Mouse (Mus musculus): ENCODE measurements around the gene Asgr1. TPM values are rescaled to one million over a fixed set of nuclear protein-coding genes. Genes with fewer than 3 reads are reported as not detected.

The Asgr1 gene
- polyA plus RNA-seq, 1 experiment from 2014 or later = not detected

- 65% methylated on average over 3 of the region's 3 CpGs for WGBS
- H3K9ac ChIP-seq = peak within 1 kb of the TSS; percentile 19; the same call in 1 of the 2 replicates
- H3K27ac ChIP-seq = peak within 1 kb of the TSS; percentile 46; the same call in 1 of the 2 replicates
- no peaks in the 10 kb centered on the region for H3K9me3 ChIP-seq (replicated peaks)
- peak within 1 kb of the TSS; percentile 95 for H3K4me2 ChIP-seq
- H3K4me3 ChIP-seq = peak within 1 kb of the TSS; percentile 61
- no peaks in the 10 kb centered on the region for H3K27me3 ChIP-seq
- H3K4me1 ChIP-seq (replicated peaks) = peaks cover 58% of the 10 kb centered on the region
- no peak for ATAC-seq (replicated peaks; ENCODE audit: insufficient number of reproducible peaks, insufficient read depth, low FRiP score, low read depth)
- peaks cover 24% of the 10 kb centered on the region for H3K36me3 ChIP-seq
These were observed 37.2 kb upstream of the Asgr1 start, which contains the start of gene Dlg4 for GRCm38 (mm10) chr11:70016669-70017068. Dlg4 (plus strand) TSS chr11:70016942.

GRCm38 (mm10) chr11:70017199-70017767 lies 36.6 kb upstream of the Asgr1 start:
- H3K9me3 ChIP-seq (replicated peaks) = no peaks in the 10 kb centered on the region
- no peak overlapping the region for H3K27ac ChIP-seq
- H3K9ac ChIP-seq = peak overlapping the region; percentile 19; the same call in 1 of the 2 replicates
- ATAC-seq (replicated peaks; ENCODE audit: insufficient number of reproducible peaks, insufficient read depth, low FRiP score, low read depth) = no peak
- peaks cover 59% of the 10 kb centered on the region for H3K4me1 ChIP-seq (replicated peaks)
- H3K4me3 ChIP-seq = no peak overlapping the region
- H3K4me2 ChIP-seq = peak overlapping the region; percentile 95; the same call in 1 of the 2 replicates
- H3K27me3 ChIP-seq = no peaks in the 10 kb centered on the region
- WGBS = 47% methylated on average over 7 of the region's 7 CpGs
- H3K36me3 ChIP-seq = peaks cover 18% of the 10 kb centered on the region

DNA sequence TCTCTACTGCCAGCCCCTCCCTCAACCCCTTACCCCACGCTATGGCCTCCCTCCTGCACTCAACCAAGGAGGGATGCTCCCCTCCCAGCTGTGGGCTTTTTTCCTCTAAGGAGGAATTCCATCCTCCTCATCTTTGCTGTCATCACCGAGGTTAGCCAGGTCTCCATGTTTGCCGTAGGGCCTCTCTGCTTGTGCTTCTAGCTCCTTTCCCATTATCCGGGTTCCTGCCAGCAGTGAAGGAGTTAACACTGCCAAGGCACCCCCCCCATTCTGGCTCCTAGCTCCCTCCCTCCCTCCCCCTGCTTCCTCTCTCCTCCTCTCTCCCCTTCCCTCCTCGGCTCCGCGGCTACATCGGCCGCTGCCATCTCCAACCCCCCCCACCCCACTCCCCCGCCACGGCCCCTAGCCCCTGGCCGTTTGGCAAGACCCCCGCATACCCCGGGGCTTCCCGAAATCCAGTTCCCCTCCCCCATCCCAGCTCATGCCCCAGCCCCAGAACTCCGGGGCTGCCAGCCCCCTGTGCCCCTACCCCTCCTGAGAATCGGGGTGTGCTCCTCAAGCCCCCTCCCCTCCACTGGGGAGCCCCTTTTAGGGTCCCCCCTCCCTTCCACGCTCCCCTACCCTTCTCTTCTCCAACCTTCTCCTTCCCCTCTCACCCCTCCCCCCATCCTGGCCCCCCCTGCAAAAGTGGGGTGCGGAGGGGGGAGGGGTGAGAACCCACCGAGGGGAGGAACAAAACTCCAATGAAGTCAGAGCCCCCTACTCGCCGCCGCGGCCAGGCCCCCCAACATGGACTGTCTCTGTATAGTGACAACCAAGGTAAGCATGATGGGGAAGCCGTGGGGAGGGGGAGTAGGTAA lies 35.5 kb upstream of the Asgr1 start:
- H3K9ac ChIP-seq = peak overlapping the region; percentile 73
- H3K4me2 ChIP-seq = peak overlapping the region; percentile 95
- no peak for ATAC-seq (replicated peaks; ENCODE audit: insufficient number of reproducible peaks, insufficient read depth, low FRiP score, low read depth)
- H3K27me3 ChIP-seq = no peaks in the 10 kb centered on the region
- under 1% methylated on average over 23 of the region's 25 CpGs for WGBS
- peak overlapping the region; percentile 61 for H3K4me3 ChIP-seq
- H3K9me3 ChIP-seq (replicated peaks) = no peaks in the 10 kb centered on the region
- H3K36me3 ChIP-seq = peaks cover 7% of the 10 kb centered on the region; the same call in 1 of the 2 replicates
- H3K27ac ChIP-seq = peak overlapping the region; percentile 82
- H3K4me1 ChIP-seq (replicated peaks) = peaks cover 60% of the 10 kb centered on the region

DNA sequence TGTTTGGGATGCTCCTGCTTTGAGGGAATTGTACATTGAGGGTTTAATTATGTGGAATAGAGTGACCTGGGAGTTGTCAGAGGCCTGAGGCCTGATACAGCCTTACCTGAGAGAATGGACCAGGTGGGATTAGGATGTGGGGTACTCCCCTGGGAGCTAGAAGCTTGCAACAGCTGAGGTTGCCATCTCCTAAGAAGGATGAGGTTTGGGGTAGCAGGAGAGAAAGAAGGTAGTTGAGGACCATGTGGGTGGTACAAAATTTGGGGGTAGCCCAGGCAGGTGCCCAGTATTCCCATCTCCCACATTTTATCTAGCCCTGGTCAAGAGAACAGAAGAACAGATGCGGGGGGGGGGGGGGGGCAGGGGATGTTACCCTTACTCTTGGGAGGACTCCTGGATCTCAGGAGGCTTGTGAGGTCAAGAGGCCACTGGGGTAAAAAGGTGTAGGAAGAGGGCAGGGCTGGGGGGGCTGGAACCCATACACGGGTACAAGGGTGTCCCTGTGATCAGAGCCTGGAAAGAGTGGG lies 34.3 kb upstream of the Asgr1 start:
- peak overlapping the region; percentile 61 for H3K4me3 ChIP-seq
- no peaks in the 10 kb centered on the region for H3K9me3 ChIP-seq (replicated peaks)
- no peak overlapping the region for H3K9ac ChIP-seq
- peaks cover 58% of the 10 kb centered on the region for H3K4me1 ChIP-seq (replicated peaks)
- peak overlapping the region; percentile 95 for H3K4me2 ChIP-seq
- H3K36me3 ChIP-seq = no peaks in the 10 kb centered on the region
- peak overlapping the region; percentile 82 for H3K27ac ChIP-seq
- H3K27me3 ChIP-seq = no peaks in the 10 kb centered on the region
- ATAC-seq (replicated peaks; ENCODE audit: insufficient number of reproducible peaks, insufficient read depth, low FRiP score, low read depth) = no peak
- WGBS = 6% methylated on average over 2 of the region's 2 CpGs

DNA sequence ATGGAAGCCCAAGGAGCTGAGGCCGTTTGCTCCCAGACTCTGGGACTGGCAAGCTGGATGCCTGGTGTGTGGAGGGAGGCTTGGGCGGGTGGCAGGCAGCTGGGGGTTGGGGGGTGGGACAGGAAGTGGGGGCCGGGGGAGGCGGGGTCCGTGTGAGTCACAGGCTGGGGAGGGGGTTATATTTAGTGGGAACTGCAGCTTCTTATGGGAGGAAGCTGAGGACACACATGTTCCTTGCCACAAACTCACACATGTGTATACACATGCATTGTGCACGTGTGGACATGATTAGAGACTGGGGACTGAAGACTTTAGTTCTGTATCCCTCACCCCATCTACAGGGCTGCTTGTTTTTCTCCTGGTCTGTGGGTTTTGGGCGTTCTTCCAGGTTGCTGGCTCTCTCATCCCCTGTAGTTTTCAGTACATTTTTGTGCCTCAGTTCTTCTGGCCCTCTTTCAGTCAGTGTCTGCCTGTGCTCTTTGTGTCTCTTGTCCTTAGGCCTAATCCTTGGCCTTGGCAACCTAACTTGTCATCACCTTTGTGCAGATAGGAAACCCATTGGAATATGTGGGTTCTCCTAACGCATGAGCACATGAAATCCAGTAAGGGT lies 33.8 kb upstream of the Asgr1 start:
- peaks cover 56% of the 10 kb centered on the region for H3K4me1 ChIP-seq (replicated peaks)
- H3K4me2 ChIP-seq = peak overlapping the region; percentile 95
- no peaks in the 10 kb centered on the region for H3K27me3 ChIP-seq
- no peak for ATAC-seq (replicated peaks; ENCODE audit: insufficient number of reproducible peaks, insufficient read depth, low FRiP score, low read depth)
- H3K36me3 ChIP-seq = no peaks in the 10 kb centered on the region
- 17% methylated on average over 8 of the region's 8 CpGs for WGBS
- H3K9me3 ChIP-seq (replicated peaks) = no peaks in the 10 kb centered on the region
- peak overlapping the region; percentile 82 for H3K27ac ChIP-seq
- H3K9ac ChIP-seq = no peak overlapping the region; the same call in 1 of the 2 replicates
- H3K4me3 ChIP-seq = peak overlapping the region; percentile 61

DNA sequence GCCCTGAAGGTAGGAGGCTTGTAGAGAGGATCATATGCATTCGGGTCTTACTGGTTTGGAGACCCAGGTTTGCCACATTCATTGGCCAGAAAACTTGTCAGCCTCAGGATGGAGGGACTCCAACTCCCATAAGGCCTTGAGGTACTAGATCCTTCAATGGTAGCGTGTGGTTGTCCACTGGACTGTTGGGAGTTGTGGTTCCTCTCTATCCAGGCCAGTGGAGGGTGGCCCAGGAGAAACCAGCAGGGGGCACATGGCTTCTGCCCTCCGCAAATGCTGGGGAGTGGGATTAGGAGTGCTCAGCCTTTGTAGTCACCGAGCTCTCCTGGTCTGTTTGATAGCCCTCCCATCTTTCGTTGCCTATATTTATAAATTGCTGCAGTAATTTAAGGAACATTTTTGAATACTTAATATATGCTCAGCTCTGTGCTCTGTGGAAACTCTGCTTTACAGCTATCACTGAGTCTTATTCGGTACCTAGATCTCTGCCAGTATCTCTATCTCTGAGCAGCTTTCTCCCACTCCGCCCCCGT lies 33.1 kb upstream of the Asgr1 start:
- no peaks in the 10 kb centered on the region for H3K27me3 ChIP-seq
- peak; percentile 85 for ATAC-seq (replicated peaks; ENCODE audit: insufficient number of reproducible peaks, insufficient read depth, low FRiP score, low read depth)
- peak overlapping the region; percentile 82 for H3K27ac ChIP-seq
- H3K4me1 ChIP-seq (replicated peaks) = peaks cover 56% of the 10 kb centered on the region
- peak overlapping the region; percentile 95 for H3K4me2 ChIP-seq
- H3K36me3 ChIP-seq = no peaks in the 10 kb centered on the region
- H3K4me3 ChIP-seq = peak overlapping the region; percentile 61
- under 1% methylated on average over 8 of the region's 8 CpGs for WGBS
- H3K9ac ChIP-seq = peak overlapping the region; percentile 39
- H3K9me3 ChIP-seq (replicated peaks) = no peaks in the 10 kb centered on the region

DNA sequence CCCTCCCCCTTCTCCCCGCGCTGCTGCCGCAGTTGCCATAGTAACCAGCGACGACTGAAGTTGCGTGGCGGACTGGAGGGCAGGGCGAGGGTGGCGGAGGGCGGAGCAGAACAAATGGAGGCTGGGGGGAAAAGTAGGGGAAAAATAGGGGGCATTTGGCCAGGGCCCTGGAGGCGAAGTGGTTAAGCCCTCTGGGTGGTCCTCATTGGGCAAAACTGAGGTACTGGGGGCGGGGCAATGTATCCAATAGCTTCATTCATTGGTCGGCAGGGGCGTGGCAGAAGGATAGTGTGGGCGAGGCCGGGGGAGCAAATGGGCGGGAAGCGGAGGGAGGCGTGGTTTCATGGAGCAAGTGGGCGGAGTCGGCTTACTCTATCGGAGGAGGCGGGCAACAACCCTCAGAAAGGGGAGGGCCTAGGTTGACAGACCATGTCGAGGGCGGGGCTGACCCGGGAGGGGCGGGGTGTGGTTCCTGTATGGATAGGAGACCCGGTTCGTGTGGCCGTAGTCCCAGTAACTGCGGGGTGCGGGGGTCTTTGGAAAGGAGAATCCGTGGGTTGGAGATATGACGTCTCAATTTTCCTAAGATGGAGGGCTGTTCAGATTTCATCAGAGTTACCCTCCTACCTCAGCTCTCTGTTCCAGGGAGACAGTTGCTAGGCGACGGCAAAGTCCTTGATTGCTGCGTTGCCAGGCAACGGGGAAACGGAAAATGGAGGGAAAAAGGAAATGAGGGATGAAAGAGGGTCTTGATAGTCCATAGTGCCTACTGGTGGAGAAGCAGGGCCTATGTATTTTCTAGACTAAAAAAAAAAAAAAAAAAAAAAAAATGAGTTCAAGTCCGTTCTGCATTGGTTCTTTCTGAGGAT lies 32.4 kb upstream of the Asgr1 start:
- Histone ChIP-seq H3K9ac (peak overlapping the region; percentile 39), H3K4me3 (peak overlapping the region; percentile 61), H3K27me3 (no peaks in the 10 kb centered on the region), H3K4me2 (peak overlapping the region; percentile 95), H3K36me3 (no peaks in the 10 kb centered on the region), H3K9me3 (replicated peaks) (no peaks in the 10 kb centered on the region), H3K27ac (peak overlapping the region; percentile 82), H3K4me1 (replicated peaks) (peaks cover 63% of the 10 kb centered on the region)
- WGBS = 3% methylated on average over 40 of the region's 40 CpGs
- ATAC-seq (replicated peaks; ENCODE audit: insufficient number of reproducible peaks, insufficient read depth, low FRiP score, low read depth) = peak; percentile 69

GRCm38 (mm10) chr11:70023481-70024150 lies 30.3 kb upstream of the Asgr1 start:
- Histone ChIP-seq H3K9me3 (replicated peaks) (no peaks in the 10 kb centered on the region), H3K36me3 (no peaks in the 10 kb centered on the region), H3K27ac (no peak overlapping the region), H3K9ac (peak overlapping the region; percentile 28; the same call in 1 of the 2 replicates), H3K4me2 (peak overlapping the region; percentile 67), H3K27me3 (no peaks in the 10 kb centered on the region), H3K4me3 (peak overlapping the region; percentile 43), H3K4me1 (replicated peaks) (peaks cover 69% of the 10 kb centered on the region)
- WGBS = 5% methylated on average over 29 of the region's 29 CpGs
- ATAC-seq (replicated peaks; ENCODE audit: insufficient number of reproducible peaks, insufficient read depth, low FRiP score, low read depth) = no peak

- Histone ChIP-seq H3K4me3 (peak overlapping the region; percentile 43), H3K36me3 (no peaks in the 10 kb centered on the region), H3K27me3 (no peaks in the 10 kb centered on the region), H3K4me1 (replicated peaks) (peaks cover 70% of the 10 kb centered on the region), H3K27ac (no peak overlapping the region), H3K4me2 (peak overlapping the region; percentile 67), H3K9ac (peak overlapping the region; percentile 28; the same call in 1 of the 2 replicates), H3K9me3 (replicated peaks) (no peaks in the 10 kb centered on the region)
- WGBS = 19% methylated on average over 6 of the region's 6 CpGs
- ATAC-seq (replicated peaks; ENCODE audit: insufficient number of reproducible peaks, insufficient read depth, low FRiP score, low read depth) = no peak
These were observed 29.8 kb upstream of the Asgr1 start for GRCm38 (mm10) chr11:70024151-70024514.

DNA sequence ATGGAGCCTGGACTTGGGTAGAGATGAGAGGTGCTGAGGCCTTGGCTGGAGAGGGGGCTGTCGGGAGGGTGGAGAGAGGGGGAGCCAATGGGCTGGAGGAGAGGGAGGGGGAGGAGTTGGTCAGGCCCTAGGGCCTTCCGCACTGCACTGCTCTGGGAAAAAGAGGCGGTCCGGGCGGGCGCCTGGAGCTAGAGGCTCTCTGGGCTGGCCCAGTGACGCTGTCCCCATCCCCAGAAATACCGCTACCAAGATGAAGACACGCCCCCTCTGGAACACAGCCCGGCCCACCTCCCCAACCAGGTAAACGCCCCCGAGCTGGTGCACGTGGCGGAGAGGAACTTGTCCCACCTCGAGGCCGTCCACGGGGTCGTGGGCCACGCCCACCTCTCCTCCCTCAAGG lies 27.2 kb upstream of the Asgr1 start:
- ATAC-seq (replicated peaks; ENCODE audit: insufficient number of reproducible peaks, insufficient read depth, low FRiP score, low read depth) = peak; percentile 54
- WGBS = 7% methylated on average over 18 of the region's 19 CpGs
- H3K4me1 ChIP-seq (replicated peaks) = peaks cover 55% of the 10 kb centered on the region

More for the DNA sequence above, 27.2 kb upstream of the Asgr1 start:
- Histone ChIP-seq H3K9ac (no peak overlapping the region), H3K27ac (peak overlapping the region; percentile 62), H3K36me3 (peaks cover 8% of the 10 kb centered on the region), H3K4me2 (peak overlapping the region; percentile 54), H3K27me3 (no peaks in the 10 kb centered on the region), H3K4me3 (peak overlapping the region; percentile 40), H3K9me3 (replicated peaks) (no peaks in the 10 kb centered on the region)

Data from heart, embryonic 15.5 days (tissue).